Mouse (Mus musculus) kidney, adult 2 months (tissue): ENCODE data around the gene Akap14. TPM values are rescaled to one million over a fixed set of nuclear protein-coding genes. Genes with fewer than 3 reads are reported as not detected.

ENCODE experiments used
- DNase-seq: peaks from one replicate; pipeline ENCODE4 v3.0.0; 2021
- H3K27ac ChIP-seq: fragments of 200-500 bp; 2 replicates; pipeline ENCODE4 v1.5.1; 2012; ENCODE audit warnings: low read depth, low read length, control low read depth, inconsistent platforms; ENCODE audit not compliant: insufficient read depth
- H3K27me3 ChIP-seq: fragments of 200-500 bp; replicated peaks from 2 replicates; pipeline ENCODE4 v1.6.1; 2012; ENCODE audit warnings: mild to moderate bottlenecking, moderate library complexity, low read length, inconsistent platforms; ENCODE audit not compliant: control insufficient read depth, insufficient read depth
- H3K36me3 ChIP-seq: fragments of 200-500 bp; 2 replicates; pipeline ENCODE4 v1.6.1; 2012; ENCODE audit warnings: mild to moderate bottlenecking, moderate library complexity, low read length, inconsistent platforms; ENCODE audit not compliant: control insufficient read depth, insufficient read depth
- H3K4me1 ChIP-seq: fragments of 200-500 bp; 2 replicates; pipeline ENCODE4 v1.6.1; 2011; ENCODE audit warnings: low read length; ENCODE audit not compliant: control insufficient read depth, insufficient read depth
- H3K4me3 ChIP-seq: fragments of 200-500 bp; 2 replicates; pipeline ENCODE4 v1.5.1; 2011; ENCODE audit warnings: mild to moderate bottlenecking, low read depth, low read length, control low read depth; ENCODE audit not compliant: insufficient read depth
- CTCF ChIP-seq: fragments of 200-500 bp; conservative IDR thresholded peaks from 2 replicates; pipeline ENCODE4 v1.5.1; 2011; ENCODE audit warnings: low read depth, mild to moderate bottlenecking, control low read depth, low read length, moderate library complexity, mixed read lengths; ENCODE audit not compliant: insufficient read depth, insufficient read length
- POLR2A ChIP-seq: fragments of 200-500 bp; IDR thresholded peaks from one replicate; pipeline ENCODE4 v1.6.1; 2011; ENCODE audit warnings: low read depth, low read length, control low read depth
- WGBS: fragments of 180-500 bp; shearing (Covaris S2); methylation state at CpG from one replicate; pipeline ENCODE4 v1.1.7; 2018; 5-methylcytosine and 5-hydroxymethylcytosine counted together
- polyA plus RNA-seq: library from polyadenylated mRNA; depleted of rRNA; stranded (reverse); fragments of >200 nt; gene quantifications from 2 replicates; pipeline ENCODE4 v1.2.3, GENCODE M21; 2012

Akap14 gene
- polyA plus RNA-seq, 1 experiment = not detected

DNA sequence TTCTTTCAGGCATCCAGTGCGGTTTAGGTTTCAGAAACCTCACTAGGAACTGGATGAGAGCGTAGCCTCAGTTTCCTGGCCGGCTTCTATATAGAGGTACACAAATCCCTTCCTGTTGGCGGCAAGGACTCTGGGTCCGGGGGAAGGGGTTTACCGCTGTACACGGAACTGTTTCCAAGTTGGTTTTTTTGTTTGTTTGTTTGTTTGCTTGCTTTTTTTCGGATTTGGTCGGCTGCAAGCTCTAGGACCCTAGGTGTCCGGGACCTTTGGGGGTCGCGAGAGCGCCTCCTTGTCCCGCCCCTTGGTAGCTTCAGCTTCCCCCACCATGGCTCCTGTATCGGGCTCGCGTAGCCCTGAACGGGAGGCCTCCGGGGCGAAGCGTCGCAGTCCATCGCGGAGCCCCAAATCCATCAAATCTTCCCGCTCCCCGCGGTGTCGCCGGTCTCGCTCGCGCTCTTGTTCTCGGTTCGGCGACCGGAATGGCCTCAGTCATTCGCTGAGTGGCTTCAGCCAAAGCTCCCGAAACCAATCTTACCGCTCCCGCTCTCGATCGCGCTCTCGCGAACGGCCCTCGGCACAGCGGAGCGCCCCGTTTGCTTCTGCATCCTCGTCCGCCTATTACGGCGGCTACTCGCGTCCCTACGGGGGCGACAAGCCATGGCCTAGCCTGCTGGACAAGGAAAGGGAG is 41.8 kb downstream of the Akap14 start, which contains the start of gene Nkap:
Gene Nkap, plus strand, starts transcription at position 125 of the 688 bp plus-strand sequence.
- WGBS = under 1% methylated on average over 57 of the region's 58 CpGs
- TF ChIP-seq CTCF (no peak), POLR2A (no peak)
- peaks cover 3% of the 10 kb centered on the region; the same call in 1 of the 2 replicates for H3K4me1 ChIP-seq
- H3K4me3 ChIP-seq = peak within 1 kb of the TSS; percentile 95
- peak; percentile 84 for DNase-seq
- H3K36me3 ChIP-seq = no peaks in the 10 kb centered on the region
- H3K27me3 ChIP-seq = no peaks in the 10 kb centered on the region
- peak within 1 kb of the TSS; percentile 75 for H3K27ac ChIP-seq

DNA sequence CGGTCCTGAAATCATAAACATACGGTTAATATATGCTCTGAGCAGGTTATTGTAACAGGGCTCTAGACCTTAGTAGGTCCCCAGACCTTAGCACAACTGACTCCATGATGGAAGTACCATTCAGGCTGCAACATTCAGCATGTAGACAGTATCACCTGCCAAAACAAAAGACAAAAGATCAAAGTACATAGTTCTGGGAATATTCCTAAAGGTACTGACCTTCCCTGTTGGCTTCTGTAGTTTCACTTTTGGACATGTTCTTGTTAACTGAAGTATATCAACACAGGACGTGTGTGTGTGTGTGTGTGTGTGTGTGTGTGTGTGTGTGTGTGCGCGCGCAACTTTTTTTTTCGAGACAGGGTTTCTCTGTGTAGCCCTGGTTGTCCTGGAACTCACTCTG is 43.1 kb downstream of the Akap14 start:
- H3K36me3 ChIP-seq = no peaks in the 10 kb centered on the region
- whole genome bisulfite sequencing = 91% methylated on average over 7 of the region's 7 CpGs
- no peaks in the 10 kb centered on the region for H3K27me3 ChIP-seq
- H3K27ac ChIP-seq = no peak overlapping the region
- no peak overlapping the region for H3K4me3 ChIP-seq
- TF ChIP-seq POLR2A (no peak), CTCF (no peak)
- no peak for DNase-seq
- H3K4me1 ChIP-seq = peaks cover 3% of the 10 kb centered on the region; the same call in 1 of the 2 replicates

DNA sequence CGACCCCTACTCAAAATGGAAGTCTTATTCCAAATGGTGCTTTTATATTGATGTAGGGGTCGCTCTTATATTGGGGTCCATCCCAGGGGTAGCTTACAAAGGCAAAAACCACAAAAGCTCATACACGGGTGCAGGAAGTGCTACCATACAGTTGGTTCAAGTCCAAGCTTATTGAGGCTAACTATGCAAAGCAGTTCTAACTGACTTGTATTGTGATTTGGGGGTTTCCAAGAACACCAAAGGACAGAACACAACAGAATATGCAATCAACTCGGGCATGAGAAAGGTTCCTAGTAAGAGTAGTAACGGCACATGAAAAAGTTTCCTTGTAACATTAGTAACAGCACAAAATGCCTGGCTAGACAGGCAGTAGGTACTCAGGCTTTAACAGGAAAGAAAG is 48.4 kb downstream of the Akap14 start:
- Histone ChIP-seq H3K36me3 (no peaks in the 10 kb centered on the region), H3K4me1 (no peaks in the 10 kb centered on the region), H3K27me3 (no peaks in the 10 kb centered on the region), H3K27ac (no peak overlapping the region), H3K4me3 (no peak overlapping the region)
- no peak for DNase-seq
- 78% methylated on average over 5 of the region's 5 CpGs for WGBS
- TF ChIP-seq POLR2A (no peak), CTCF (no peak)

DNA sequence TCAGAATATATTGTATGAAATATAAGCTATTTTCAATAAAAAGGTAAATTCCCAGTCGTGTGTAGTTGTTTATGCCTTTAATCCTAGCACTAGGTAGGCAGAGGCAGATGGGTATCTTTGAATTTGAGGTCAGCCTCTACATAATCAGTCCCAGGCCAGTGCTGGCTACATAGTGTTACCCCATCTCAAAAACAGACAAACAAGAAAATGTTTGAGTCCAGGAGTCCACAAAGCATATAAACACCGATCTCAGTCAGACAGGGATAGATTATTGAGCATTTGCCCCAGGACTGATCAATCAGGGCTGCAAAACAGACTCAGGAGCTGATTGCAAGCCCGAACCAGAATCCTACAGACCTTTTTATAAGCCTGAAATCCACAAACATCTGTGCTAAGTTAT is 49.1 kb downstream of the Akap14 start:
- 55% methylated on average over 3 of the region's 3 CpGs for WGBS
- DNase-seq = no peak
- Histone ChIP-seq H3K4me3 (no peak overlapping the region), H3K27me3 (no peaks in the 10 kb centered on the region), H3K4me1 (no peaks in the 10 kb centered on the region), H3K36me3 (no peaks in the 10 kb centered on the region), H3K27ac (no peak overlapping the region)
- no peak for TF ChIP-seq POLR2A
- no peak for TF ChIP-seq CTCF

DNA sequence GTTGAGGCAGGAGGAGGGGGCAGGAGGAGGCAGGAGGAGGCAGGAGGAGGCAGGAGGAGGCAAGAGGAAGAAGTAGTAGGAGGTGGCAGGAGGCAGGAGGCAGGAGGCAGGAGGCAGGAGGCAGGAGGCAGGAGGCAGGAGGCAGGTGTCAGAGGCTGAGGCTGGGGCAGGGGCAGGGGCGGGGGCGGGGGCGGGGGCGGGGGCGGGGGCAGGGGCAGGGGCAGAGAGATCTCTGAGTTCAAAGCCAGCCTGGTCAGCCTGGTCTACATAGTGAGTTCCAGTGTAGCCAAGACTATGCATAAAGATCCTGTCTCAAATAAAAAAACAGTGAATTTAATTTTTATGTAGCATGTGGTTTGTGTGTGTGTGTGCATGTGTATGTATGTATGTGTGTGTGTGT is 51.6 kb downstream of the Akap14 start:
- no peak for DNase-seq
- no CpG with 5 or more reads among the region's 5 CpGs for WGBS
- Histone ChIP-seq H3K4me3 (no peak overlapping the region), H3K27me3 (no peaks in the 10 kb centered on the region), H3K36me3 (no peaks in the 10 kb centered on the region), H3K4me1 (no peaks in the 10 kb centered on the region), H3K27ac (no peak overlapping the region)
- TF ChIP-seq CTCF = no peak
- TF ChIP-seq POLR2A = no peak

DNA sequence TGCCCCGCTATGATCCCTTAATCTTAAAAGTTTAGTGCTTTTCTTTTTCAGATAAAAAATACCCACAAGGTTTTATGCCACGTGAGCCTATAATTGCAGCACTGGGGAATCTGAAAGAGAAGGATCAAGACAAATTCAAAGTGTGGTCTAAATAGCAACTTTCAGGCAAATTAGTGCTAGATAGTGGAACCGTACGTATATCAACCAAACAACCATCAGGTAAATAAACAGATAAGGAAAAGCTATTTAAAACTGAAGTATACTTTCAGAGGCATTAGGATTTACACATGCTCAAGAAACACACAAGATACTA is 57.8 kb downstream of the Akap14 start:
- TF ChIP-seq CTCF (no peak), POLR2A (no peak)
- Histone ChIP-seq H3K27me3 (no peaks in the 10 kb centered on the region), H3K4me3 (no peak overlapping the region), H3K36me3 (no peaks in the 10 kb centered on the region), H3K4me1 (no peaks in the 10 kb centered on the region), H3K27ac (no peak overlapping the region)
- DNase-seq = no peak
- WGBS = 83% methylated on average over 4 of the region's 4 CpGs

DNA sequence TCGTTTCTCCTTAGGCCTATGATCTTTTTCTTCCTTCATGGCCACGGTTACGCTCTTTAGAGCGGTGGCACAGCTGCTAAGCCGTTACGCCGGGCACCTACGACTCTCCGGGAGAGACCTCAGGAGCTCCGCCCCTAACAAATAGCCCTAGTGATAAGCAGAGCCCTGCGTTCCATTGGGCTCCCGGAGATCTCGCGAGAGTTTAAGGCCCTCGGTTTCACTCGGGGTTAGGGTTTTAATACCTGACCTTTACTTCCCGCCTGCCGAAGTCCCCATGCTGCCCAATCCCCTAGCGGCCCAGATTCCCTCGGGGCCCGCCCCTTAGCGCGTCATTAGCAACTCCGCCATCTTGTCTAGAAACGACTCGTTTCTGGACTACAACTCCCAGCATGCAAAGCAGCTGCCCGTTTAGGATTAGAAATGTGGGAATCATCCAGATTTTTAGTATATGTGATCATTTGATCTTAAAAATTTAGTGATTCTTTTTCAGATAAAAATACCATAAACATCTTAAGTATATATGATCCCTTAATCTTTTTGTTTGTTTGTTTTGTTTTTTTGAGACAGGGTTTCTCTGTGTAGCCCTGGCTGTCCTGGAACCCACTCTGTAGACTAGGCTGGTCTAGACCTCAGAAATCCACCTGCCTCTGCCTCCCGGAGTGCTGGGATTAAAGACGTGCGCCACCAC is 58.3 kb downstream of the Akap14 start, which contains the start of gene Upf3b:
Gene Upf3b, minus strand, starts transcription at position 130 of the 688 bp plus-strand sequence.
- Histone ChIP-seq H3K27me3 (no peaks in the 10 kb centered on the region), H3K27ac (peak within 1 kb of the TSS; percentile 76), H3K4me1 (no peaks in the 10 kb centered on the region), H3K36me3 (no peaks in the 10 kb centered on the region), H3K4me3 (peak within 1 kb of the TSS; percentile 93)
- DNase-seq = peak; percentile 97
- TF ChIP-seq CTCF (no peak), POLR2A (peak; percentile 44)
- WGBS = 2% methylated on average over 30 of the region's 30 CpGs
